Mouse (Mus musculus) hindbrain, postnatal 0 days (tissue): ENCODE results near the gene Disp2. TPM values are rescaled to one million over a fixed set of nuclear protein-coding genes. Genes with fewer than 3 reads are reported as not detected.

Source experiments
- ATAC-seq: fragments of 200-750 bp; cut with Nextera tagmentation; 2 replicates; pipeline ENCODE4 v1.8.0; 2017; ENCODE audit warnings: mild to moderate bottlenecking, moderate TSS enrichment, moderate library complexity
- DNase-seq: peaks from one replicate; pipeline ENCODE4 v3.0.0-alpha.2; 2015; ENCODE audit warnings: low spot score
- H3K27ac ChIP-seq: fragments of 300-500 bp; sonication (generic); 2 replicates; pipeline ENCODE4 v1.5.1; 2014; ENCODE audit warnings: mild to moderate bottlenecking
- H3K27me3 ChIP-seq: fragments of 300-500 bp; sonication (generic); 2 replicates; pipeline ENCODE4 v1.6.1; 2014; ENCODE audit warnings: low read length, mixed read lengths; ENCODE audit not compliant: insufficient read depth
- H3K36me3 ChIP-seq: fragments of 300-500 bp; sonication (generic); 2 replicates; pipeline ENCODE4 v1.6.1; 2014; ENCODE audit warnings: low read length, mixed read lengths; ENCODE audit not compliant: insufficient read depth
- H3K4me1 ChIP-seq: fragments of 300-500 bp; sonication (generic); 2 replicates; pipeline ENCODE4 v1.6.1; 2014; ENCODE audit warnings: antibody characterized with exemption, low read length, mixed read lengths; ENCODE audit not compliant: insufficient read depth
- H3K4me2 ChIP-seq: fragments of 300-500 bp; sonication (generic); 2 replicates; pipeline ENCODE4 v1.6.1; 2014; ENCODE audit warnings: low read depth, mild to moderate bottlenecking, low read length, moderate library complexity, mixed read lengths
- H3K4me3 ChIP-seq: fragments of 300-500 bp; sonication (generic); 2 replicates; pipeline ENCODE4 v1.5.1; 2014; ENCODE audit warnings: low read length
- H3K9ac ChIP-seq: fragments of 300-500 bp; sonication (generic); replicated peaks from 2 replicates; pipeline ENCODE4 v1.6.1; 2014; ENCODE audit warnings: mild to moderate bottlenecking, low read length, moderate library complexity, mixed read lengths
- H3K9me3 ChIP-seq: fragments of 300-500 bp; sonication (generic); 2 replicates; pipeline ENCODE4 v1.6.1; 2016; ENCODE audit warnings: low read length, mixed read lengths
- CTCF ChIP-seq: IDR thresholded peaks from 2 replicates; pipeline ENCODE4 v1.5.1; 2016; ENCODE audit warnings: antibody characterized with exemption, control low read depth, low read depth
- WGBS: fragments of 180-500 bp; shearing (Covaris S2); extraction: QIAGEN DNeasy Blood & Tissue Kit; methylation state at CpG from one replicate; pipeline ENCODE4 v1.1.7; 2014; 5-methylcytosine and 5-hydroxymethylcytosine counted together
- polyA plus RNA-seq: library from polyadenylated mRNA; unstranded; fragments of >200 nt; fragmentation: Nextera tagmentation; extraction: Ambion mirVana; gene quantifications from 2 replicates; pipeline ENCODE4 v1.2.1, GENCODE M21; 2015
- total RNA-seq: library from RNA; depleted of rRNA; stranded (reverse); fragments of >200 nt; gene quantifications from 2 replicates; pipeline ENCODE4 v1.2.3, GENCODE M21; 2014

Gene Disp2
- total and polyA plus RNA-seq, 2 experiments from 2014 or later = 70.4 to 175 TPM

DNA sequence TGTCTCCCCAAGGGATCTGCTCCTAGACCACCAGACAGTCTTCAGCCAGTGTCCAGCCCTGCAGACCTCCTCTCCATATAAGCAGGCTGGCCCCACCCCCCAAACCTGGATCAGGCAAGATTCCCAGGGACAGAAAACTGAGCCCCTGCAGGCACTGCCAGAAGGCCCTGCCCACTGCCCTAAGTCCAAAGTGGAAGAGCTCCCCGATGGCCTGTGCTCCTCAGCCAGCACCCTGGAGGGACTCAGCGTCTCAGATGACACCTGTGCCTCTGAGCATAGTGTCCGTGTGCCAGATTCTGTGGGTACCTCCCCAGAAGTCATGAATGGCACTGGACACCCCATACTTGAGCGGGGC is 12.7 kb downstream of the Disp2 start:
- Histone ChIP-seq H3K9me3 (no peaks in the 10 kb centered on the region), H3K36me3 (peaks cover 14% of the 10 kb centered on the region; the same call in 1 of the 2 replicates), H3K4me3 (no peak overlapping the region), H3K9ac (no peak overlapping the region), H3K27ac (no peak overlapping the region), H3K27me3 (no peaks in the 10 kb centered on the region), H3K4me1 (peaks cover 7% of the 10 kb centered on the region; the same call in 1 of the 2 replicates), H3K4me2 (no peak overlapping the region)
- DNase-seq (no peak), ATAC-seq (no peak)
- WGBS = 77% methylated on average over 4 of the region's 4 CpGs
- TF ChIP-seq CTCF = no peak

DNA sequence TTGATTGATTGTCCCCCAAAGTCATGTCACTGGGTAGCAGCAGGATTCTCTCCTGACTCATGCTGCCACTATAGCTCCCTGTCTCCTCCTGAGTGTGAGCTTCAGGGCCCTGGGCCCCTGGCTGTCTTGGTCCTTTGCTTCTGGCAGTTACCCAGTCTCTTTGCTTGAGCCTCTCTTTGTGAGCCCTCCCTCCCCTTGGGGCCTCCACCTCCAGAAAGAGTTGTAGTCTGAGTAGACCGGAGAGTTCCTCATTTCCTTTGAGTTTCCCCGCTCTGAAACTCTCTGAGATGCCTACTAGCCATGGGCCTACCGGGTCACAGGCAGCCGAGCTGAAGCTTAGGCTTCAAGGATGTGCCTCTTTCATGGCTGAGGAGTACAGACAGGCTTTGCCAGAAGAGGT is 14.1 kb downstream of the Disp2 start:
- H3K9me3 ChIP-seq = 0 out of 2 replicates have a peak, but pooled peaks cover 3% of the 10 kb centered on the region
- no peak overlapping the region for H3K4me2 ChIP-seq
- WGBS = 81% methylated on average over 4 of the region's 4 CpGs
- H3K27ac ChIP-seq = no peak overlapping the region
- 0 out of 2 replicates have a peak, but pooled peaks cover 5% of the 10 kb centered on the region for H3K36me3 ChIP-seq
- ATAC-seq (no peak), DNase-seq (no peak)
- no peak overlapping the region for H3K9ac ChIP-seq
- H3K4me3 ChIP-seq = no peak overlapping the region
- TF ChIP-seq CTCF = no peak
- H3K27me3 ChIP-seq = no peaks in the 10 kb centered on the region
- peaks cover 7% of the 10 kb centered on the region; the same call in 1 of the 2 replicates for H3K4me1 ChIP-seq

DNA sequence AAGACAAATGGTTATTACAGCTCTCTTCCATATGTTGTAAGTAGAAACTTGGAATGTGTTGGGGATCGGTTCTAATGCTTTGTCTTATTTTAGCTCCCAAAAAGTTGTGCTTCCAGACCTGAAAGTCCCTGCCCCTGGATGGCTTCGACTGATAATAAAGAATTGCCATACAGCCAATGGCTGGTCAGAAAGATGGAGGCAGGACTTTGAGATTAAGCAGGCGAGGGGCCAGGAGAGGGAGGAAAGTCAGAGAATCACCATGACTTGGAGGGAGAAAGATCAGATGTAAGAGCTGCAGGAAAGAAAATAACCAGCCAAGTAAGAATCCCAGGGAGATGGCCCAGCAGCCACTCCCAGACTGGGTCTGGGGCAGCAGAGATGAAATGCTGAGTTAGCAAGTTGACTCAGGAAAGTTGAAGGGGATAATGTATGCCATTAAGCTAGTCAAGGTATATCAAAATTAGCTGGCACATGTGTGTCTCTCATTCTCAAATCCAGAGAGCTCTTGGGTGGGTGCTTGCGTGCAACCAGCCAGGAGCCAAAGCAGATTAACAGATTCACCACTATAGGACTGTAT is 23.1 kb downstream of the Disp2 start:
- Histone ChIP-seq H3K36me3 (no peaks in the 10 kb centered on the region), H3K9ac (no peak overlapping the region), H3K4me3 (no peak overlapping the region), H3K4me2 (no peak overlapping the region), H3K27me3 (no peaks in the 10 kb centered on the region), H3K4me1 (no peaks in the 10 kb centered on the region), H3K9me3 (0 out of 2 replicates have a peak, but pooled peaks cover 3% of the 10 kb centered on the region), H3K27ac (no peak overlapping the region)
- no peak for ATAC-seq
- WGBS = 74% methylated on average over 4 of the region's 4 CpGs
- no peak for DNase-seq
- TF ChIP-seq CTCF = no peak

DNA sequence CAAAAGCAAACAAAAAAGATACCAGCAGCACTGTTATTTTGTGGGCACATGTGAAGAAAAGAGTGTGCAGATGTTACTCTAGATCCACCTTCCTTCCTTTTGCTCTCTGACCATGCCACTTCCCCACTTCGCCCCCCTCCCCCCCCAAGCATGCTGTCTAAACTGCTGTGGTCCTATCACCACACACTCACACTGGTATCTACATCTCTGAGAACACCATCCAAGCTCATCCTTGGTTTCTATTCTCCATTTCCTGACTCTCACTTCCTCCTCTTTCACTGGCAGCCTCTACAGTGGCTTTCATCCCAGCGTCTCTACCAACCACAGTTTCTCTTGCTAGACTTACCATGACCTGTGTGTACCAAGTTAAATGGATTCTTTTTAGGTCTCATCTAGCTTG is 25.0 kb downstream of the Disp2 start:
- DNase-seq = no peak
- Histone ChIP-seq H3K4me1 (no peaks in the 10 kb centered on the region), H3K4me2 (no peak overlapping the region), H3K4me3 (no peak overlapping the region), H3K9me3 (no peaks in the 10 kb centered on the region), H3K9ac (no peak overlapping the region), H3K36me3 (no peaks in the 10 kb centered on the region), H3K27ac (no peak overlapping the region), H3K27me3 (no peaks in the 10 kb centered on the region)
- TF ChIP-seq CTCF = no peak
- 83% methylated on average over 2 of the region's 2 CpGs for WGBS
- ATAC-seq = no peak

DNA sequence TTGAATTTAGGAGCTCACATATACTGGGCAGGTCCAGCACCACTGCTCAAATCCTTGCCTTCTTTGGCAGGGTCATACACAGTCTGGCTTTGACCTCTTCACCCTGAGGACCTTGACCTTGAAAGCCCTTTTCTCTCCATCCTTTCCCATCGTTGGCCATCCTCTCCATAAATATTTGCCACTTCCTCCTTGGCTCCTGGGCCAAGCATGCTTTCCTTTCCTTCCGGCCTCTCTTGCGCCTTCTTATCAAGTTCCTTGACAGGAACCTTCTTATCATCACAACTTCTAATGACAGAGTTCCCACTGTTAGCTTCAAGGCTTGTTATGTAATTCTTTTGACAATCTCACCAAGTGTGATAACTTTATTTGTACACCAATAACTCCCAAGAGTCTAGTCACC is 25.6 kb downstream of the Disp2 start:
- TF ChIP-seq CTCF = no peak
- no peaks in the 10 kb centered on the region for H3K4me1 ChIP-seq
- no peak overlapping the region for H3K9ac ChIP-seq
- no peak overlapping the region for H3K4me2 ChIP-seq
- H3K4me3 ChIP-seq = no peak overlapping the region
- DNase-seq (no peak), ATAC-seq (no peak)
- H3K9me3 ChIP-seq = no peaks in the 10 kb centered on the region
- H3K27me3 ChIP-seq = no peaks in the 10 kb centered on the region
- H3K36me3 ChIP-seq = no peaks in the 10 kb centered on the region
- 72% methylated on average over 3 of the region's 3 CpGs for WGBS
- H3K27ac ChIP-seq = no peak overlapping the region

DNA sequence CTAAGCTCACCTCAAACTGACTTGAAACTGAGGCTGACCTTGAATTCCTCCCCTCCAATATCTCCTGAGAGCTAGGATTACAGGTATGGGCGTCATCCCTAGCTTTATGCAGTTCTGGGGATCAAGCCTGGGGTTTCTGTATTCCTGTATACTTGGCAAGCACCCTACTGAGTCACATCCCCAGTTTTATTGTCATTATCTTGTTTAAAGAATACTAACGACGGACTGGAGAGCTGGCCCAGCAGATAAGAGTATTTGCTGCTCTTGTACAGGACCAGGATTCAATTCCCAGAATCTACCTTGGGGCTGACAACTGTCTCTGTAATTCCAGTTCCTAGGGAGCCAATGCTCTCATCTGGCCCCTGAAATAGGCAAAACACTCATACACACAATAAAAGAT is 26.2 kb downstream of the Disp2 start:
- Histone ChIP-seq H3K4me3 (no peak overlapping the region), H3K9me3 (no peaks in the 10 kb centered on the region), H3K27me3 (no peaks in the 10 kb centered on the region), H3K4me1 (no peaks in the 10 kb centered on the region), H3K4me2 (no peak overlapping the region), H3K36me3 (no peaks in the 10 kb centered on the region), H3K27ac (no peak overlapping the region), H3K9ac (no peak overlapping the region)
- WGBS = 42% methylated on average over 3 of the region's 3 CpGs
- ATAC-seq = no peak
- TF ChIP-seq CTCF = no peak
- DNase-seq = no peak

DNA sequence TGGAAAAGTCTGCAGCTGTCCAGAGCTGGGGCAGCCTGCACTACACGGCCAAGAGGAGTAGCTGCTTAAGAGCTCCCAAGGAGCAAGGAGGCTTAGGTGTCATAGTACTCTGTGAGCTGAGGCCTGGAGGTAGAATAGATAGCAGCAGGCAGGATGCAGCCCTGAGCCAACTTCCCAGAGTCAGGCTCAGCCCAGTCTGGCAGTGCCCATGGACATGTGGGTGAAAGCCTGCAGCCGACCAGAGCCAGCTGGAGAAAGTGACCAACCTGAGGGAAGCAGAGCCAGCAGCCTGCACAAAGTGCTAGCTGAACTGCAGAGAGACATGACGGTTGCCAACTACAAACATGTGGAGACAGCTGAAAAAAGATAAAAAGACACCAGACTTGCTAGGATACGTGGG is 27.3 kb downstream of the Disp2 start:
- no peaks in the 10 kb centered on the region for H3K4me1 ChIP-seq

More for the DNA sequence above, 27.3 kb downstream of the Disp2 start:
- Histone ChIP-seq H3K4me3 (no peak overlapping the region), H3K4me2 (no peak overlapping the region), H3K27ac (no peak overlapping the region), H3K9me3 (no peaks in the 10 kb centered on the region), H3K9ac (no peak overlapping the region), H3K27me3 (no peaks in the 10 kb centered on the region), H3K36me3 (no peaks in the 10 kb centered on the region)
- no peak for TF ChIP-seq CTCF
- ATAC-seq (no peak), DNase-seq (no peak)
- WGBS = 54% methylated on average over 4 of the region's 4 CpGs
